Mouse (Mus musculus) left cerebral cortex, adult 9 months (tissue): ENCODE measurements around the gene Dclre1b.
"Not testable (repeated sequence)": the region's sequence is repeated elsewhere in the genome, so short reads cannot be mapped to it uniquely, and the experiment has no call there.

Experiments used
- DNase-seq, 2 experiments: peaks; one replicate each; pipeline ENCODE4 v3.0.0; 2022; ENCODE audit warnings: low spot score in 2 of 2

Dclre1b gene

DNA sequence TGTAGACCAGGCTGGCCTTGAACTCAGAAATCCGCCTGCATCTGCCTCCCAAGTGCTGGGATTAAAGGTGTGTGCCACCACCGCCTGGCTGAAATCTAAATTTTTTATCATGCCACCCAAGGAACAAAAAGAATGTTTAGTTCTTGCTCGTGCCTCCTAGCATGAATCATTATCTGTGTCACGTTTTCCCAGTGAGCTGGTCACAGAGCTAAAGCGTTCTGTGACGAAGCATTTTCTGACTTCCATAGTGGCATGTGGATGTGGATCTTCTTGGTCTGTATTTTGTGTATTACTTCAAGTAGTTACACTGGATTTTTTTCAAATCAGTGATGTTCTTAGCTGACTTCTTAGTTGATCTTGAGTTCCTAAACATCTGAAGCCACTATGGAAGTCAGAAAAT lies 1.7 kb upstream of the Dclre1b start:
- DNase-seq, result no peak

DNA sequence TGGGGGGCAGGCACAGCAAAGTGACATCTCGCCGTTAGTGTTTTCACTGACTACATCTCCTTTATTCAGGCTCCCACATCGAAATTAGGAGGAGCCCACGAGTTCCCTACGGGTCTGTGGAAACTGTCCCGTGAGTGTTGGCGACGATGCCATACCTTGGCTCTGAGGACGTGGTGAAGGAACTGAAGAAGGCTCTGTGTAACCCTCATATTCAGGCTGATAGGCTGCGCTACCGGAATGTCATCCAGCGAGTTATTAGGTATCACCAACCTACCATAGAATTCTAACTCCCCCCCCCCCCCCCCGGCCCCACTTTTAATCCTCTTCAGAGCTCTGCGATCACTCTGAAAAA lies 531 bp upstream of the Dclre1b start:
- DNase-seq, result no peak

DNA sequence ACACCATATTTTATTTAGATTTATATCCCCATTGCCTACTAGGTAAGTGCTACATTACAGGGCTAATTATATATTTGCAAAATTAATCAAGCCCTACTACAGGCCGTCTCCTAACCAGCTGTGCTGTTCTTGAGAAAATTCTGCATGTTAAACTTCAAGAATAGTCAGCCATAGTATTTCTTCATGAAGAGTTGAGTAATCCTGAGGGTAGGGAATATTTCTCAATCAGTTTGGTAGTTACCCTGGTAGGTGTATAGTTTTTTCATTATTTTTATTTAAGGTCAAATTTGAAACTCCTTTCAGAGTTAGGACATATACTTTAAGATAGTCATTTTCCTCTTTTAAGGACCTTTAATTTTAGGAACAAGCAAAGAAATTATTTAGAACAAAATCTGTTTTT lies 3.6 kb downstream of the Dclre1b start:
- no peak for DNase-seq

DNA sequence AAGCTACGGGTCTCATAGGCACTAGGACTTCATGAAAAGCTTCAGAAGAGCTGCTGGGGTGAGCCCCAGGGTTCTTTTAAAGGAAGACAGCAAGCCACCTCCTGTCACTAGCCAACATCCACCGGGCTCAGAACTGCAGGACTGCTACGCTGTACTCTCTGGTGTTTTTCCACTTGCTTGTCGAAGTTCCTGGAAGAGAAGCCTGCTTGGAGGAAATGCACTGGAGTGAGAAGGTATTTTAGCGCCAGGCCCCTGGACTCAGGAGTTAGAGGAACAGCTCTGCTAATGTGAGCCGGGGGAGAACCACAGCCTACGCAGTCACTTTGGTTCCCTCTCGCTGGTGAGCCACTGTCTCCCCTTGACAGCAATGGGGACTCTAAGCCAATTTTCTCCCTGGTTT lies 6.4 kb downstream of the Dclre1b start:
- DNase-seq, result no peak

DNA sequence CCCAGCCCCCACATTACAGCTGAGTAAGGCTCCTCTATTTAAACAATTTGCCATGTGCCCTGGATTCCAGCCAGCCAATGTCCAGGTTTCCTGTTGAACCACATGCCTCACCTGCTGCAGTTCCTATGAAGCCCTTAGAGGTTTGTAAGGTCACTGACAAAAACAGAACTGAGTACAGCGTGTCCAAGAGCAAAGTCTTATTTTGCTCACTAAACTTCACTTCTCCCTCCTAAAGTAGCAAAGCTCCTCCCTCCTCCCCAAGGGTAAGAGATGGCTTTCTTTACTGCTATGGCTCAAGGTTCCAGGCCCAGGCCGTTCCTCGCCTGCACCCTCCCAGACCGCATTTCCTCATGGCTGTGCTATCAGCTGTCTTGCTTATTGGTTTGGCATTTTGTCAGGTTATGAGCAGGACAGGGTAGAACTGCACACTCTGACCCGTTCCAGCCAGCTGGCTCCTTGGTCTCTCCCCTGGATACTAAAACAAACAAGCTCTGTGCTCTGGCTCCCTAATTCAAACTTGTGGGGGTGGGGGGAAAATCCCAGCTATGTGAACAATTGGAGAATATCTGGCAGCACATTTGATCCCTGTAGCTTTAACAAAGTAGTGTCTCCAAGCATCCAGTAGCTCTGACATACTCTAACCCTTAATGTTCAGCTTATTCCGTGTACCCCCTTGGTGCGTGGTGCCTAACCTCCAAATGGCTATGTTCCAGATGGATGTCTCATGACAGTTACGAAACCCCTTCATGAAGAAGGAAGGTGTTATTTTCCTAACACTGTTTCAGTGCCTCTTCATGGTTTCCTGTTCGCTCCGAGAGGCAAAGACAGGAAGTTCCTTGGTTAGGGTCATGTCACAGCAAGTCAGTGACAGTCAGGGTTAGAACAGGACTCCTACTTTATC lies 7.4 kb downstream of the Dclre1b start:
- peak; percentile 61 to 65 for DNase-seq

DNA sequence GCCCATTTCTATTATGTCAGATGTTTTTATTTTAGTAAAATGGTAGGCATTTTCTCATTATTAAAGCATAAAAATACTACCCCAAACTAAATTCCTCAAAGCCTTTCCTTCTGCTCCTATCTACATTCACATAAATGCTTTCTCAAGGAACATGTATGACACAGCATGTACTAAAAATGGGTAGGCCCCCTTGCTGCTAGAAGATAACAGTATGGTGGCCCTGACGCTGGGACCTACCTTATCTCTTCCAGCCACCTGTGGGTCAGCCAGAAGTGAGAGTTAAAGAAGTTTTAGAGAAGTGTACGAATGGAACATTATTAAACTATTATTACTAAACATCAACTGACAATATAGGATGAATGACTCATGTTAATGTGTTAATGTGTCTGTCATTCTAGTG lies 9.7 kb downstream of the Dclre1b start:
- no peak for DNase-seq

DNA sequence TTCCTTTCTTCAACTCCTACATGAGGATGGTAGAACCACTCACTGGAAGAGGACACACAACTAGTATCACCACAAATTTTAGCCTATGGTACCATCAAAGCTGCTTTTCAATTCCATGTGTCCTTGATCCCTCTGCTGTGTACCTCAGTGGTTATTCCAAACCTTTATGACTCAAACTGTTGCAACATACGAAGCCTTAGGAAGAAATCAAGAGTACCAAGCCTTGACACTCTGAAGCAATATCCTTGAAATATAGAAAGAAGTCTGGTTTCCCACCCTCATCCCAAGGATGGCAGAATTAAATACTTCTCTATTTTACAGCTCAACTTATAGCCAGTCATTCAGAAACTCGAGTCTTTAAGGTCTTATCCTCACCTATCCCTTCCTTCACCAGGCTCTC lies 12.9 kb downstream of the Dclre1b start:
- DNase-seq, result no peak

DNA sequence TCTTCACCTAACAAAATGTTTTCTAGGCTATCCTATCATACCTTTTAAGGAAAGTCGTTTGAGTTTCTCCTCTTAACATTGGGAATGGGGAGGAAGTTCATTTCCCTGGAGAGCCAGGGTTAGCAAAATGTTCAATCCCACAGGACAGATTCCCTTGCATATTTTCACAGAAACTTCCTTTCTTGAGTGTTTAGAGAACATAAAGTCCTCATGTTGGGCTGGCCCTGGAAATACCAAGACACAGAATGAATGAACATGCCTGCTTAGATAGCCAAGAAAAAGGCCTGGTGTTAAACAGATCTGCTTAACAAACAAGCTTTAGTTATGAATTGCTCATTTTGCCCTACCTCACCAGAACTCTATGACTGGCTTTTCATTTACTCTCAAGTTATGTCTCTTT lies 16.7 kb downstream of the Dclre1b start:
- no peak for DNase-seq

DNA sequence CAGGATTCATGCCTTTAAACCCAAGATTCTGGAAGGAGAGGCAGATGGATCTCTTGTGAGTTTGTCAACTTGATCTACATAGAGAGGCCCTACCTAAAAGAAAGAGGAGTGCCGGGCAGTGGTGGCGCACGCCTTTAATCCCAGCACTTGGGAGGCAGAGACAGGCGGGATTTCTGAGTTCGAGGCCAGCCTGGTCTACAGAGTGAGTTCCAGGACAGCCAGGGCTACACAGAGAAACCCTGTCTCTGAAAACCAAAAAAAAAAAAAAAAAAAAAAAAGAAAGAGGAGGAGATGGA lies 17.2 kb downstream of the Dclre1b start:
- not testable (repeated sequence) for DNase-seq

DNA sequence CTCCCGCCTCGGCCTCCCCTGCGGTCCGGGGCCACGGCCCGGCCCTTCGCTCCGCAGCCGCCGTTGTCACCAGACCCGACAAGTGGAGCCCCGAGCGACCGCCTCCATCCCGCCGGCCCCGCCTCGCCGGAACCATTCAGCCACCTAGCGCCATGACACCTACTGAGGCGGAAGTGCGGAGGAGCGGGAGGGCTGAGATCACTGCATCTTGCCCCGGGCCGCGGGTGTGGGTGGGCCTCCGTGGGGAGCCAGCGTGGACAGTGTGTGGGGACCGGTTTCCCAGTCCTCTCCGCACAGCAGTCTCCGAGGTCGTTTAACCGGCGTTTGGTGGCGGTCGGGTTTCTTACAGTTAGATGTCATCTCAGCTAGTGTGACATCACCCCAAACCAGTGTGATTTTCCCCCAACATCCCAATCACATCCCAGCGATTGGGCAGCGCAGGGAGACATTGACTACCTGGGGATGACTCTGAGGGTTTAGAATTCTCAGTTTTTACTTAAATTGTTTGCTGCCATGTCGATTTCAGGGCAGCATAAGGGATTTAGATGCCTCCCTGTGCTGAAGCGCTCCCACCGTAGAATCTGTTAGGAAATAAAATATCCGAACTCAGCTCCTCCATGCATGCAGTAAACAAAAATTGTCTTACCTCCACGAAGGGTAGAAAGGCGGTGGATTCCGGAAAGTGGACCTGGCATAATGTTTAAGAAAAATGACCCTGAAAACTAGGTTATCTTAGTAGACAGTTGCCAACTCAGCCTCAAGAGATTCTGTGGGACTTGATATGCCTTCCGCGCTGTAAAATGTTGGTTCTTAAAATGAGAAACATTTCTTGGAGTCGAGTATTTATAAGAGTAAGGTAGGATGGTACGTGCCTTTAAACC lies 17.8 kb downstream of the Dclre1b start, which contains the start of gene Hipk1:
Hipk1 (minus strand) TSS at position 334 of the 881 bp plus-strand sequence.
- peak; percentile 80 to 95 for DNase-seq

DNA sequence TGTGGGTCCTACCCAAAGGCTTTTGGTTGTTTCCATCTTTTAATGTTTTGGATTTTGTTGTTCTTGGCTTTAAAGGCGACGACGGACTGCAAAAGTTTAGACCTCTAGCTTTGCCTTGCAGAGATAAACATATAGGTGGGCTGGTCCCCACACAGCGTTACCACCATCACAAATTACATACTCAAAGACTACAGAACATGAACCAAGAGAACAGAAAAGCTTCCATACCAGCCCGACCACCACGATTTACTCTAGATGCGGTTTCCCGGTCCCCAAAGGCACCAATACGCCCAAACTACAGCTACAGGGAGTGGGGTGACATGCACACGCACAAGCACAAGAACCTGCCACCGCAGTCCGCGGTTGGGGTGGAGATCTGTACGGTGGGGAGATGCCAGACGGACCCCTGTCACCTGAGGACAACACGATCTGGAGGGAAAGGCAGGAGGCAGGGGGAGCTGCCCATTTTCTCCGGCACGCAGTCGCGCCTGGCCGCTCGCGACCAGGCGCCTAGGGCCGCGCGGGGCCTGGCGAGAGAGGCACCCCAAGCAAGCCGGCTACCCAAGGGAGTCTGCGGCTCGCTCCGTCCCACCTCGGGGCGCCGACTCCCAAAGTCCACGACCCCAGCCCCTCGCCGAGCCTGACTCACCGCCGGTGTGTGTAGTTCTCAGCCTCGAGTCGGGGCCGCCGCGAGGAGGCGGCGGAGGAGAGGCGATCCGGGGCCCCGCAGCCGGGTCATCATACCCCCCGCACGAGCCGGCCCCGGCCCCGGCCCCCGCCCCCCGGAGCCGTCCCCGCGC lies 18.7 kb downstream of the Dclre1b start:
- DNase-seq, result no peak

DNA sequence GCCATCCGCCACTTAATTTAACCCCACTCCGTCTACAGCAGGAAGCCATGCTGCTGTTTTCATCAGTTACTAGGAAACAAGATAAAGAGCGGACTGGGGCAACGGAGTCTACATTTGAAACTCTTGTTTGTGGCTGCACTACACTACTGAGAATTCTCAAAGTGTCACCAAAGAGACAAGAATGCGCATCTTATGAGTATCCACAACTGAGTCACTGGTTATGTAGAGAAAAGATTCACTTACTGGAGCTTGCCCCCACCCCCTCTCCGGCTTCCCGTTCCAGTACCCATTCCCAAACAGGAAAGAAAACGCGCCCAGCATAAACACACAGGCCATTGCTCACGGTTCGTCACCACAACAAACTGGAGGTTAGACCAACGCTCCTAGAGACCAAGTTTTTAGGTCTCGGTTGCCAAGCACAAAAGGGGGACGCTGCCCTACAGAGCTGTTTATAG lies 19.3 kb downstream of the Dclre1b start:
- DNase-seq, result no peak

DNA sequence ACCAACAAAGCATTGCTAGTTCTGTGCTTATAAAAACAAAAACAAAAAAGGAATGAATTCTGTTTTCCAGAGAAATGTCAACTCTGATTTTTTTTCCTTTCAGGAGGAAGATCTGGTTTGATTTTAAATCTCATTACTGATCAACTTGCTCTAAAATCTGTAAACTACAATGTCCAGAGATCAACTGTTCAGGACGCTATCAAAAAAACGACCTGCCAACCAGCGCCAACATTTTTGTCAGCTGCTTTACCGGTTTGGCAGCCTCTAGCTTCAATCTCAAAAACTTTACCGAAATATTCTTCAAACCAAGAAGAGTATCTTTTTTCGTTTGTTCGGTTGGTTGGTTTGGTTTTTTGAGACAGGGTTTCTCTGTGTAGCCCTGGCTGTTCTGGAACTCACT lies 20.1 kb downstream of the Dclre1b start:
- DNase-seq, result no peak

DNA sequence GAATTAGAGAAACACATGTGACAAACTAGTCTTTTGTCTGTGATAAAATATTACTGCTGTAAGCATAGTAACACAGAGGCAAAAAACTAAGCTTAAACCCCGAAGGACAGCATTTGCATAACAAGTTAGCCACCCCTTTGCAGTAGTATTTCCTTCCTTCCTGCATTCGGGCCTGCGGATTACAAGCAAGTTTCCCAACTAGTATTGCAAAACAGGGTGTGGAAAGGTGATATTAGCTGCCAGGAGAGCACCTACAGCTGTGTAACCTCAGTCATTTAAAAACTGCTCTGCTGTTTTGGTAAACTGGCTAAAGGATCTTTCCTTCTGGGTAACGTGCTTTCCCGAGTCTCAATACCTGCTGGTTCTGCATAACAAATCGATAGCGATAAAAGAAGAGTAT lies 22.0 kb downstream of the Dclre1b start:
- no peak for DNase-seq

DNA sequence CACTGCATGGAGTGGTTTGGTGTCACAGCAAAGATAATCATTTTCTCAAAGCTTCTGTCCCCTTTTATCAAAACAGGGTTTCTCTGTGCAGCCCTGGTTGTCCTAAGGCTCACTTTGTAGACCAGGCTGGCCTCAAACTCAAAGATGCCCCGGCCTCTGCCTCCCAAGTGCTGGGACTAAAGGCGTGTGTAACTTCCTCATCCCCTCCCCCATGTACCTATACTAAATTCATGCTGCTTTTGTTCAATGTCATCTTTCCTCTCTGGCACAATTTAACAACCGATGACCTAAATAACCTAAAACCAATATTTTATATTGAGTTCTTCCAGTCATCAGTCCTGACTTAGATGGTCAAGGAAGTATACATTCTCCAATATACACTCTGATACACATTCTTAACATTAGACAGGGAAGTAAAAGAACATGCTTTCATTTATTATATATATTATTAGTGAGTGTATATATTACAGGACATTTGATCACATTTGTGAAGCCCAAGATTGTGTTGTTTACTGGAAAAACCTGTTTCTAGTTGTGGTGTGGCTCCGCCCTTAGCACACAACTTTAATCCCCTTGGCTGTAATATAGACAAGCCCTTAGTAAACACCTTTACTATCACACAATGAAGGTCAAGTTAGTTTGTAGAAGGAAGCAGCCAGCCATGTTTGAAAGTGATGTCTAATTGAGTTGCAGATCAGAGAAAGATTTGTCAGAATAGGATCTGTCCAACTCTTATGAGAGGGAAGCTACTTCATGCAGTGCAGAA lies 26.2 kb downstream of the Dclre1b start:
- DNase-seq, result no peak

DNA sequence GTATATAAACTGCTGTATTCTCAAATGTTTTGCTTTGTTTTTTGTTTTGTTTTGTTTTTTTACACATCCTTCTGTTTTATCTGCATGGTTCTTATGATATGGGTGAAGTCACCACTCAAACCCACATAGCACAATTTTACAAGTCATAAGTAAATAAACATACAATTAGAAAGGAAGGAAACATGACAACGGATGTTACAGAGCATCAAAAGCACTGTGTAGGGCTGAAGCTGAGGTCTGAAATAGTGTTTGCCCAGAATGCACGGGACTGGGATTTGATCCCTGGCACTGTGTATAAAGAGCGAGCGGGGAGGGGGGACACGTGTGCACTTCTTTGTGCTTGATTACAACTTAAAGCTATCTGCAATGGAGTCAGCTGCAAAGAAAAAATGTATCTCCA lies 28.5 kb downstream of the Dclre1b start:
- DNase-seq, result no peak

DNA sequence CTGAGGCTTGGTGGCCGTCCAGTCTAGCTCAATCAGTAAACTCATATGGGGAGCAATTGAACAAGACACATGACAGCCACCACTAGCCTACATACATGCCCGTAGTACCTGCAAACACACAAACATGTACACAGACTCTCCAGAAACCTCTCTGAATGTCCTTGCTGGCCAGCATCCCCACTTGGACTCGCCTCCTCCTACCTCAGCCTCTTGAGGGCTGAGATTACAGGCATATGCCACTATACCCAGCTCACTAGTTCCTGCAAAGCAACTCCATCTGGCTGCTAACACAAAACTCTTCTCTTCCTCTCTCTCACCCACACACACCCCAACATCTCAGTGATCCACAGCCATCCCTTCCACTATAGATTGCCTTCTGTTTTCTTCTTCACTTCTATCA lies 29.0 kb downstream of the Dclre1b start:
- DNase-seq, result peak; percentile 32

DNA sequence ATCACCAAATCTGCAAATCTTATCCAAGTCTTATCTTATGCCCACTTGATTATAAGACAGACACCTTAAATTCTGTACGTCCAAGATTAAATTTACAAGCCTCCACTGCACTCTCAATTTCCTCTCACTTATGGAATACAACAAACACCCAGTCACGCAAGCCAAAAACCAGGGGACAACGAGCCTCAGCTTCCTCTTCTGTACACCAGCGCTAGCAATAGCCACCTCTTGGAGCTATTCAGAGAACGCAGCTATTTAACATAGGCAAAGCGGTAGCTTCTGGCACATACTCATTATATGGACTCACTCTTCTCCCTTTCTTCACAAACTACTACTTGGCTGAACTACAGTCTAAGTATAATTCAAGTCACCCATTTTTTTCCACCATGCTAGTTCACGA lies 30.1 kb downstream of the Dclre1b start:
- DNase-seq, result no peak

DNA sequence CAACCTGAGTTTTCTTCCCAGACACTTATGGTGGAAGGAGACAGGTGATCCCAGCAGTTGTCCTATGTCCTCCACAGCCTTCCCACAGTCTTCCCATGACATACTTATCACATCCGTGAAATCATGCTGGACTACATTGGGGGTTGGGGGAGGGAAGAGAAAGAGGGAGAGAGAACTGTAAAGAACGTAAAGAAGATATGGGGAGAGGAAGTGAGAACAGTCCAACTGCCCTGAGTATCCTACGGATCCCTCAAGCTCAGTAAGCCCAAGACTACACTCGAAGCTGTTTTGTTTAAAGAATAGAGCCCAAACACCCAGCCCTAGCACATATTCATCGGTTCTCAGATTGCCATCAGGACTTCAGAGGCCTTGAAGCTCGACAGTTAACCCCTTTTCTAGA lies 30.6 kb downstream of the Dclre1b start:
- DNase-seq, result no peak

DNA sequence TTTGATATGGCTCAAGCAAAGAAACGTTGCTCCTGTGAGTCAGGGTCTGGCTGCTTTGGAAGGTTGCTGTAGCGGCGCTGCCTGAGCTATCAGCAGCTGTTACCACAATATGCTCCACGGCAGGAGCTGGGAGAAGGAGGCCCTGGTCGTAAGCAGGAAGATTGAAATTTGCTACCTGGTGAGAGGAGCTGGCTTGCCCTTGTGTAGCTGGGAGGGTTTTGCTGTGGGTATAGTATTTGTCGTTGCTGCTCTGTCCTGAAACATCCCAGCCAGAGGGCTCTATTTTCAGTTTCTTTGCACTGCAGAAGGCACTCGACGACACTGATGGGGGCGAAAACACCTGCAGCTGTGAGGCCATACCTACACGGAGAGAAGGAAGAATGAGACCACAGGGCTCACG lies 31.3 kb downstream of the Dclre1b start:
- peak in 1 of 2 experiments; percentile 23 for DNase-seq

DNA sequence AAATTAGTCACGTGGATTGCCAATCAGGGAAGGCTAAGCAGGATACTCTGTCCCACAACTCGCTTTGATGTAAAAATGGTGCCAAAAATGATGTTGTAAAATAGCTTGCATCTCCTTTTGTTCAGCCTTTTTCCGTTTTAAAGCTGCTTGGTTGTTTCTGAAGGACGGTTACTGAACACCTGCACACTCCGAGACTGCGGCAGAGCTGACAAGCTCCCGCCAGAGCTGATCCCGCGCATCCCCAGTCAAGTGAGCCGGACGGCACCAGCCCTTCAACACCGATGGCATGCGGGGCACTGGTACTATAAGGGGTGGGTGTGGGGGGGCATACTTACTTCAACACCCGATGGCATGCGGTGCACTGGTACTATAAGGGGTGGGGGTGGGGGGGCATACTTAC lies 35.2 kb downstream of the Dclre1b start:
- no peak for DNase-seq
